Mouse (Mus musculus): ENCODE measurements around the gene Vrk3. TPM values are rescaled to one million over a fixed set of nuclear protein-coding genes. Genes with fewer than 3 reads are reported as not detected.
"Not testable (repeated sequence)": the region's sequence is repeated elsewhere in the genome, so short reads cannot be mapped to it uniquely, and the experiment has no call there.

Vrk3 gene
- 36.2 and 36.8 TPM in 2 replicates for polyA plus RNA-seq (2016; fragmentation: Nextera tagmentation; extraction: Ambion mirVana)

DNA sequence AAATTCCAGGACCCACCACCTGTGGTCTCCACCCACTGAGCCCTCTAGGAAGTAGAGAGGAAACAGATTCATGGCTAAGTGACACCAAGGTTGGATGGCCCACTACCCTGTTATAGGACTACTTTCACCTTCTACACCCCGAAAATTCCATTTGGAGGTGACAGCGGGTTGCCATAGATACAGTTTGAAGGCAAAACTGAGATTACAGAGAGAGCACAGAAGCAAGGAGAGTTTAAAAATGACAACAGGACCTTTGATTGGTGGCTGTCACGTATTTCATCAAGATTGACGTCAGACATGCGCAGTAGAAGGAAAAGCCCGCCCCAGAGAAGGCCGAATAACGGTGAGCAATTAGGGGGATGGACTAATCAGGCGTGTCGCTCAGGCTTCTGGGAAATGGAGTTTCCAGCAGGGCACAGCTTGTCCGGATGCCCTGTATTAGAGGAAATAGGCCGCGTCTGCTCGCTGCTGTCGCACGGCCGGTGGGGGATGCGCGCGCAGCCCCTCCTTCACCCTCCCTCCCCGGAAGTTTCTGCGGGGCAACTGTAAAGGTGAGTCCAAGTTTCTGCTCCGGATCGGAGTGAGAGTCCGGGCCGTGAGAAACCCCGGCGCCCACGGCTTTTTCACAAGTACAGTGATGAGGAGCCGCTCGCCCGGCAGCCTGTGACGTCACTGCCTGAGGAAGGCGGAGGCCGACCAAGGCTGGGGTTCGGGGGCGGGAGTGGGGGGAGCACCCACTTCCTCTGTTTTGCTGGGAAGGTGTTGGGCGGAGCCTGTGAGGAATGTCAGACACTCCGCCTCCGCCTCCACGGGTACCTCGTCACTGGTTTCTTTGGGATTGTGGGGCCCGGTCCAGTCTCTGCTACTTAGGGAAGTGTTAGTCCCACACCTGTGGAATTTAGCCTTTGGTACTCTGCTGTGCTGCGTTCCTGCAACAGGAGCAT lies at the start of gene Vrk3:
Gene Vrk3 (plus strand): TSS at position 313 of the 944 bp plus-strand sequence.
- Histone ChIP-seq H3K4me3 (replicated peaks) (peak within 1 kb of the TSS; percentile 53), H3K36me3 (peaks cover 14% of the 10 kb centered on the region), H3K9ac (replicated peaks) (peak within 1 kb of the TSS; percentile 51), H3K4me2 (peak within 1 kb of the TSS; percentile 79), H3K27me3 (no peaks in the 10 kb centered on the region), H3K27ac (peak within 1 kb of the TSS; percentile 89), H3K9me3 (no peaks in the 10 kb centered on the region), H3K4me1 (replicated peaks) (peaks cover 23% of the 10 kb centered on the region)
- under 1% methylated on average over 44 of the region's 44 CpGs for WGBS
- peak; percentile 97 for ATAC-seq (ENCODE audit: insufficient number of reproducible peaks, insufficient read depth, low FRiP score, low TSS enrichment, low read depth)

GRCm38 (mm10) chr7:44701921-44702320 lies 46.3 kb upstream of the Vrk3 start:
- H3K9me3 ChIP-seq: peaks cover 6% of the 10 kb centered on the region; the same call in 1 of the 2 replicates
- H3K27ac ChIP-seq: no peak overlapping the region
- H3K4me2 ChIP-seq: no peak overlapping the region
- H3K4me3 ChIP-seq (replicated peaks): no peak overlapping the region
- no peak for ATAC-seq (ENCODE audit: insufficient number of reproducible peaks, insufficient read depth, low FRiP score, low TSS enrichment, low read depth)
- WGBS: 9% methylated on average over 6 of the region's 6 CpGs
- peaks cover 9% of the 10 kb centered on the region; the same call in 1 of the 2 replicates for H3K4me1 ChIP-seq (replicated peaks)
- H3K9ac ChIP-seq (replicated peaks): no peak overlapping the region
- no peaks in the 10 kb centered on the region for H3K36me3 ChIP-seq
- H3K27me3 ChIP-seq: peaks cover 16% of the 10 kb centered on the region

GRCm38 (mm10) chr7:44702985-44703384 lies 45.2 kb upstream of the Vrk3 start:
- Histone ChIP-seq H3K36me3 (no peaks in the 10 kb centered on the region), H3K9ac (replicated peaks) (no peak overlapping the region), H3K4me1 (replicated peaks) (no peaks in the 10 kb centered on the region), H3K27me3 (peaks cover 5% of the 10 kb centered on the region), H3K4me2 (no peak overlapping the region), H3K27ac (no peak overlapping the region), H3K9me3 (peaks cover 9% of the 10 kb centered on the region; the same call in 1 of the 2 replicates), H3K4me3 (replicated peaks) (no peak overlapping the region)
- WGBS: 78% methylated on average over 8 of the region's 8 CpGs
- no peak for ATAC-seq (ENCODE audit: insufficient number of reproducible peaks, insufficient read depth, low FRiP score, low TSS enrichment, low read depth)

- Histone ChIP-seq H3K4me3 (replicated peaks) (no peak overlapping the region), H3K4me1 (replicated peaks) (no peaks in the 10 kb centered on the region), H3K9ac (replicated peaks) (no peak overlapping the region), H3K36me3 (no peaks in the 10 kb centered on the region), H3K27me3 (no peaks in the 10 kb centered on the region), H3K4me2 (no peak overlapping the region), H3K9me3 (peaks cover 9% of the 10 kb centered on the region; the same call in 1 of the 2 replicates), H3K27ac (no peak overlapping the region)
- WGBS: 57% methylated on average over 3 of the region's 3 CpGs
- ATAC-seq (ENCODE audit: insufficient number of reproducible peaks, insufficient read depth, low FRiP score, low TSS enrichment, low read depth): no peak
Observed at GRCm38 (mm10) chr7:44704363-44704762, 43.9 kb upstream of the Vrk3 start.

DNA sequence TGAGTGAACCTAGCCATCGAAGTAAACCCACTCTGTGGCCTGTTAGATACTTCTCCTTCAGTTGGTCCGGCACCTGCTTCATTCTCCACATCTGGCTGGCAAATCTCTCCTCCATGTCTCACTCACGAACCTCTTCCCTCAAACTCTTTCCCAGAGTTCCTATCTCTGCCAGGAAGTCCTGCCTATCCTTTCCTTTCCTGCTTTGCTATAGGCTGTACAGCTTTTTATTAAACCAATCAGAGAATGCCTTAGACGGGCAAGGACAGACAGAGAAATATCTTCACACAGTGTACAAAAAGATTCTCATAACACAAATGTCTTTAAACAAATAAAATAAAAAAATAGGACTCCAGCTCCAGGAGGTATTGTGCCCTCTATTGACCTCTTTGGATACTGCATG lies 43.1 kb upstream of the Vrk3 start:
- no peak for ATAC-seq (ENCODE audit: insufficient number of reproducible peaks, insufficient read depth, low FRiP score, low TSS enrichment, low read depth)
- H3K9me3 ChIP-seq: peaks cover 9% of the 10 kb centered on the region; the same call in 1 of the 2 replicates
- H3K27ac ChIP-seq: no peak overlapping the region
- H3K27me3 ChIP-seq: no peaks in the 10 kb centered on the region
- no peaks in the 10 kb centered on the region for H3K36me3 ChIP-seq
- H3K9ac ChIP-seq (replicated peaks): no peak overlapping the region
- 79% methylated on average over 4 of the region's 4 CpGs for WGBS
- H3K4me3 ChIP-seq (replicated peaks): no peak overlapping the region
- no peak overlapping the region for H3K4me2 ChIP-seq
- no peaks in the 10 kb centered on the region for H3K4me1 ChIP-seq (replicated peaks)

DNA sequence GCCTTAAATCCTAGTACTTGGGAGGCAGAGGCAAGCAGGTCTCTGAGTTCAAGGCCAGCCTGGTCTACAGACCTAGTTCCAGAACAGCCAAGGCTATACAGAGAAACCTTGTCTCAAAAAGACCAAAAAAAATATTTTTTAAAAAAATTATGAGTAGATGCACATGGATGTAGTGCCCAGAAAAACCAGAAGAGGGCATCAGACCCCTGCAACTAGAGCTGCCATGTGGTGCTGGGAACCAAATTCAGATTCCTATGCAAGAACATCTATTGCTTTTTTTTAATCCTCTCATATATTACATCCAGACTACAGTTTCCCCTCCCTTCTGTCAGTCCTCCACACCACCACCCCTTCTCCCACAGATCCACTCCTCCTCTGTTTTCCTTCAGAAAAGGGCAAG lies 41.9 kb upstream of the Vrk3 start:
- Histone ChIP-seq H3K9me3 (peaks cover 9% of the 10 kb centered on the region; the same call in 1 of the 2 replicates), H3K27me3 (no peaks in the 10 kb centered on the region), H3K27ac (no peak overlapping the region), H3K4me3 (replicated peaks) (no peak overlapping the region), H3K4me2 (no peak overlapping the region), H3K9ac (replicated peaks) (no peak overlapping the region), H3K36me3 (no peaks in the 10 kb centered on the region), H3K4me1 (replicated peaks) (no peaks in the 10 kb centered on the region)
- ATAC-seq (ENCODE audit: insufficient number of reproducible peaks, insufficient read depth, low FRiP score, low TSS enrichment, low read depth): no peak

DNA sequence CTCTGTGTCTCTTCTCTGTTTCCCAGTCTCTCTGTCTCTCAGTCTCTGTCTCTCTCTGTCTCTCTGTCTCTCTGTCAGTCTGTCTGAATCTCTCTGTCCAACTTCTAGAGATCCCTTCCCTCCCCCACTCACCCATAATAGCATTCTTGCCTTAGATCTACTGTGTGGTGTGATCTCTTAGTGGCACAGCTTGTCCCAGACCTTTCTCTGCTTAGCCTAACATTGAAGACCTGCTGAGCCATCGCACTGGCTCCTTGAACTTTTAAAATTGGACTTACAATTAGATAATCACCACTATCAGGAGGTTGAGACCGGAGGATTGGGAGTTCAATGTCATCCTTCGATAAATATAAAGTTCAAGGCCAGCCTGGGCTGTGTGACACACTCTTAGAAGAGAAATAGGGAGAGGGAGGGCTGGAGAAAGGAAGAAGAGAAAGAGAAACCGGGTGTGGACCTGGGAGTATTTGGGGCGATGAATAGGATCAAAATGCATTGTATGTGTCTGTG lies 41.0 kb upstream of the Vrk3 start:
- H3K9me3 ChIP-seq: peaks cover 9% of the 10 kb centered on the region; the same call in 1 of the 2 replicates
- H3K4me3 ChIP-seq (replicated peaks): no peak overlapping the region
- no peak overlapping the region for H3K9ac ChIP-seq (replicated peaks)
- no peaks in the 10 kb centered on the region for H3K36me3 ChIP-seq
- no peak overlapping the region for H3K4me2 ChIP-seq
- WGBS: 87% methylated on average over 5 of the region's 5 CpGs
- H3K4me1 ChIP-seq (replicated peaks): no peaks in the 10 kb centered on the region
- no peak for ATAC-seq (ENCODE audit: insufficient number of reproducible peaks, insufficient read depth, low FRiP score, low TSS enrichment, low read depth)
- H3K27me3 ChIP-seq: no peaks in the 10 kb centered on the region
- H3K27ac ChIP-seq: no peak overlapping the region

DNA sequence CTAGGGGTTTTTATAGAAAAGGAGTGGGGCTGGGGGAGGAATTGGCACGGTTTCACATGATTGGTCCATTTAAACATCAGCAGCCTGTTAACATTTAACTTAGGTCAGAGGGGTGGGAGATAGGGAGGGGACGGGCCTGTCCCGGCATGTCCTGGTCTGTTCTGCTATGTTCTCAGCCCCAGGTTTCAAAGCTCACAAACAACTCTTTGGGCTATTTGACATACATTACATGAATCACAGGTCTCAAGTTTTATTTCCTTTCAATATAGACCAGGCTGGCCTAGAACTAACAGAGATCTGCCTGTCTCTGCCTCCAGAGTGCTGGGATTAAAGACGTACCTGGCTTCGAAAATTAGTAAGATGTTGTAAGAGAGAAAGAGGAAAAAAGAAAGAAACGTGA lies 40.1 kb upstream of the Vrk3 start:
- not testable (repeated sequence) for H3K27ac ChIP-seq; H3K4me3 ChIP-seq (replicated peaks); H3K9ac ChIP-seq (replicated peaks); H3K4me2 ChIP-seq; H3K9me3 ChIP-seq; H3K36me3 ChIP-seq; H3K27me3 ChIP-seq; ATAC-seq (ENCODE audit: insufficient number of reproducible peaks, insufficient read depth, low FRiP score, low TSS enrichment, low read depth); H3K4me1 ChIP-seq (replicated peaks)
- WGBS: 90% methylated on average over 6 of the region's 6 CpGs

GRCm38 (mm10) chr7:44708574-44708973 lies 39.6 kb upstream of the Vrk3 start, which contains the start of gene Izumo2:
Gene Izumo2, plus strand, starts transcription at chr7:44708742.
- Histone ChIP-seq H3K36me3 (no peaks in the 10 kb centered on the region), H3K4me1 (replicated peaks) (no peaks in the 10 kb centered on the region), H3K4me2 (no peak within 1 kb of the TSS), H3K9me3 (peaks cover 9% of the 10 kb centered on the region; the same call in 1 of the 2 replicates), H3K27me3 (no peaks in the 10 kb centered on the region), H3K27ac (no peak within 1 kb of the TSS), H3K9ac (replicated peaks) (no peak within 1 kb of the TSS), H3K4me3 (replicated peaks) (no peak within 1 kb of the TSS)
- no peak for ATAC-seq (ENCODE audit: insufficient number of reproducible peaks, insufficient read depth, low FRiP score, low TSS enrichment, low read depth)
- 78% methylated on average over 14 of the region's 14 CpGs for WGBS

- Histone ChIP-seq H3K27ac (no peak overlapping the region), H3K9me3 (peaks cover 4% of the 10 kb centered on the region; the same call in 1 of the 2 replicates), H3K27me3 (no peaks in the 10 kb centered on the region), H3K4me1 (replicated peaks) (no peaks in the 10 kb centered on the region), H3K9ac (replicated peaks) (no peak overlapping the region), H3K36me3 (no peaks in the 10 kb centered on the region), H3K4me3 (replicated peaks) (no peak overlapping the region), H3K4me2 (no peak overlapping the region)
- ATAC-seq (ENCODE audit: insufficient number of reproducible peaks, insufficient read depth, low FRiP score, low TSS enrichment, low read depth): no peak
- 88% methylated on average over 5 of the region's 5 CpGs for WGBS
Observed at GRCm38 (mm10) chr7:44709881-44710280, 38.3 kb upstream of the Vrk3 start.

DNA sequence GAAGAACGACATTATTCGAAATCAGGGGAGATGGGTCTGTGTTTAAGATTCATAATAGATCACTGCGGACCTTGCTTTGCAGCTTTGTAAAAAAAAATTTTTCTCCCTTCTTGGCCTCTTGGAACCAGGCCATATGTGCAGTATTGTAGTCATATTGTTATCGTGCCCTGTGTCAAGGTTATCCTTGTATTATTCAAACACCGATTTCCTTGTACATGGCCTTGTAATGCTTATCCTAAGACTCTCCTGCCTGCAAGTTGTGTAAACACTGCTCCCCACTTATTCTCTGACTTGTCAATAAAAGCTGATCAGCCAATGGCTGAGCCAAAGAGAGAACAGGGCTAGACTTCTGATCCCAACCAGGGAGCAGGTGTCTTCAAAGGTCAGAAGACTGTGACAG lies 26.2 kb upstream of the Vrk3 start:
- no peak overlapping the region for H3K27ac ChIP-seq
- peaks cover 3% of the 10 kb centered on the region; the same call in 1 of the 2 replicates for H3K27me3 ChIP-seq
- 84% methylated on average over 5 of the region's 5 CpGs for WGBS
- H3K9me3 ChIP-seq: no peaks in the 10 kb centered on the region
- H3K4me3 ChIP-seq (replicated peaks): no peak overlapping the region
- H3K36me3 ChIP-seq: no peaks in the 10 kb centered on the region
- ATAC-seq (ENCODE audit: insufficient number of reproducible peaks, insufficient read depth, low FRiP score, low TSS enrichment, low read depth): no peak
- H3K9ac ChIP-seq (replicated peaks): no peak overlapping the region
- no peak overlapping the region for H3K4me2 ChIP-seq
- no peaks in the 10 kb centered on the region for H3K4me1 ChIP-seq (replicated peaks)

All from limb, embryonic 12.5 days (tissue).